Mouse (Mus musculus) megakaryocyte, embryonic 14.5 days (primary cell): ENCODE data around the gene Cd300a. TPM values are rescaled to one million over a fixed set of nuclear protein-coding genes. Genes with fewer than 3 reads are reported as not detected.

Experiments
- H3K27me3 ChIP-seq: replicated peaks from 2 replicates; pipeline ENCODE3; 2012; ENCODE audit warnings: inconsistent platforms
- H3K36me3 ChIP-seq: replicated peaks from 2 replicates; pipeline ENCODE3; 2012; ENCODE audit warnings: low read length, inconsistent platforms, mixed read lengths
- H3K4me1 ChIP-seq: 2 replicates; pipeline ENCODE4 v1.6.1; 2012; ENCODE audit warnings: inconsistent platforms
- H3K4me3 ChIP-seq: replicated peaks from 2 replicates; pipeline ENCODE3; 2012; ENCODE audit warnings: moderate library complexity, mild to moderate bottlenecking, inconsistent platforms
- H3K9me3 ChIP-seq: 2 replicates; pipeline ENCODE4 v1.6.1; 2012; ENCODE audit warnings: inconsistent platforms
- FLI1 ChIP-seq: IDR thresholded peaks from 2 replicates; pipeline ENCODE4 v1.6.1; 2012; ENCODE audit warnings: low read length, inconsistent platforms, mixed read lengths
- GATA1 ChIP-seq: IDR thresholded peaks from 3 replicates; pipeline ENCODE4 v1.6.1; 2012; ENCODE audit warnings: mixed read lengths, low read length, inconsistent platforms, borderline replicate concordance
- polyA plus RNA-seq: library from polyadenylated mRNA; stranded (reverse); fragments of >175 nt; gene quantifications from 2 replicates; pipeline ENCODE4 v1.2.3, GENCODE M21; 2012; ENCODE audit warnings: low replicate concordance; ENCODE audit not compliant: insufficient read depth

The Cd300a gene
- polyA plus RNA-seq, 1 experiment = 3.4 TPM

GRCm38 (mm10) chr11:114851608-114852310, 38.1 kb upstream of the Cd300a start:
- peaks cover 6% of the 10 kb centered on the region for H3K36me3 ChIP-seq
- no peaks in the 10 kb centered on the region; the same call in 1 of the 2 replicates for H3K9me3 ChIP-seq
- peaks cover 66% of the 10 kb centered on the region for H3K27me3 ChIP-seq
- TF ChIP-seq FLI1 (no peak), GATA1 (no peak)
- peak overlapping the region; percentile 96 for H3K4me3 ChIP-seq
- peaks cover 68% of the 10 kb centered on the region for H3K4me1 ChIP-seq

- Histone ChIP-seq H3K36me3 (peaks cover 9% of the 10 kb centered on the region), H3K4me1 (peaks cover 60% of the 10 kb centered on the region), H3K4me3 (peak overlapping the region; percentile 96)
These were observed 37.3 kb upstream of the Cd300a start for GRCm38 (mm10) chr11:114852311-114853173.

GRCm38 (mm10) chr11:114853174-114853838, 36.5 kb upstream of the Cd300a start:
- Histone ChIP-seq H3K27me3 (peaks cover 66% of the 10 kb centered on the region), H3K4me3 (peak overlapping the region; percentile 96), H3K9me3 (peaks cover 9% of the 10 kb centered on the region), H3K36me3 (peaks cover 9% of the 10 kb centered on the region), H3K4me1 (peaks cover 56% of the 10 kb centered on the region)
- TF ChIP-seq FLI1 = no peak
- TF ChIP-seq GATA1 = no peak

More at GRCm38 (mm10) chr11:114852311-114853173, 37.3 kb upstream of the Cd300a start:
- TF ChIP-seq GATA1 (no peak), FLI1 (no peak)
- peaks cover 66% of the 10 kb centered on the region for H3K27me3 ChIP-seq
- peaks cover 7% of the 10 kb centered on the region for H3K9me3 ChIP-seq

GRCm38 (mm10) chr11:114854581-114854980, 35.3 kb upstream of the Cd300a start:
- TF ChIP-seq FLI1 (no peak), GATA1 (no peak)

GRCm38 (mm10) chr11:114856125-114856524, 33.7 kb upstream of the Cd300a start:
- no peak overlapping the region for H3K4me3 ChIP-seq
- peaks cover 14% of the 10 kb centered on the region for H3K9me3 ChIP-seq
- H3K27me3 ChIP-seq = peaks cover 45% of the 10 kb centered on the region
- H3K4me1 ChIP-seq = peaks cover 49% of the 10 kb centered on the region
- peaks cover 14% of the 10 kb centered on the region for H3K36me3 ChIP-seq
- TF ChIP-seq FLI1 (no peak), GATA1 (no peak)

More at GRCm38 (mm10) chr11:114854581-114854980, 35.3 kb upstream of the Cd300a start:
- peaks cover 58% of the 10 kb centered on the region for H3K27me3 ChIP-seq
- H3K4me1 ChIP-seq = peaks cover 54% of the 10 kb centered on the region
- peak overlapping the region; percentile 26 for H3K4me3 ChIP-seq
- H3K9me3 ChIP-seq = peaks cover 14% of the 10 kb centered on the region
- H3K36me3 ChIP-seq = peaks cover 14% of the 10 kb centered on the region

- Histone ChIP-seq H3K9me3 (peaks cover 14% of the 10 kb centered on the region), H3K4me1 (peaks cover 28% of the 10 kb centered on the region), H3K36me3 (peaks cover 24% of the 10 kb centered on the region), H3K4me3 (no peak overlapping the region), H3K27me3 (peaks cover 26% of the 10 kb centered on the region)
- no peak for TF ChIP-seq GATA1
- no peak for TF ChIP-seq FLI1
These were observed 31.2 kb upstream of the Cd300a start for GRCm38 (mm10) chr11:114858641-114859040.

- no peak for TF ChIP-seq FLI1
- no peak for TF ChIP-seq GATA1
- no peak overlapping the region for H3K4me3 ChIP-seq
- peaks cover 14% of the 10 kb centered on the region for H3K9me3 ChIP-seq
- H3K36me3 ChIP-seq = peaks cover 38% of the 10 kb centered on the region
- peaks cover 23% of the 10 kb centered on the region for H3K27me3 ChIP-seq
- H3K4me1 ChIP-seq = peaks cover 39% of the 10 kb centered on the region
These were observed 28.8 kb upstream of the Cd300a start for GRCm38 (mm10) chr11:114861057-114861456.

- TF ChIP-seq GATA1 = no peak
- no peak for TF ChIP-seq FLI1
- H3K36me3 ChIP-seq = peaks cover 46% of the 10 kb centered on the region
- peaks cover 5% of the 10 kb centered on the region for H3K9me3 ChIP-seq
- H3K27me3 ChIP-seq = peaks cover 31% of the 10 kb centered on the region
- no peak overlapping the region for H3K4me3 ChIP-seq
- H3K4me1 ChIP-seq = peaks cover 55% of the 10 kb centered on the region
These were observed 27.2 kb upstream of the Cd300a start for GRCm38 (mm10) chr11:114862687-114863086.

GRCm38 (mm10) chr11:114863918-114864420, 25.9 kb upstream of the Cd300a start:
- Histone ChIP-seq H3K9me3 (no peaks in the 10 kb centered on the region), H3K4me1 (peaks cover 62% of the 10 kb centered on the region), H3K27me3 (peaks cover 40% of the 10 kb centered on the region), H3K36me3 (peaks cover 53% of the 10 kb centered on the region), H3K4me3 (peak overlapping the region; percentile 34)
- no peak for TF ChIP-seq GATA1
- no peak for TF ChIP-seq FLI1

GRCm38 (mm10) chr11:114865999-114866398, 23.8 kb upstream of the Cd300a start:
- TF ChIP-seq GATA1 (no peak), FLI1 (no peak)
- Histone ChIP-seq H3K9me3 (no peaks in the 10 kb centered on the region), H3K4me3 (no peak overlapping the region), H3K4me1 (peaks cover 59% of the 10 kb centered on the region), H3K27me3 (peaks cover 53% of the 10 kb centered on the region), H3K36me3 (peaks cover 73% of the 10 kb centered on the region)
